Mouse (Mus musculus) limb, embryonic 14.5 days (tissue): Measurements from ENCODE around the gene Runx1. TPM values are rescaled to one million over a fixed set of nuclear protein-coding genes. Genes with fewer than 3 reads are reported as not detected.
A peak's percentile ranks its signal among the peaks of the same experiment; 100 is the strongest.

Experiments used
- ATAC-seq: fragments of 200-750 bp; cut with Nextera tagmentation; 2 replicates; pipeline ENCODE4 v1.8.0; 2017; ENCODE audit warnings: low read depth, moderate number of reproducible peaks, moderate TSS enrichment; ENCODE audit not compliant: low FRiP score
- DNase-seq: peaks from one replicate; pipeline ENCODE4 v3.0.0-alpha.2; 2015; ENCODE audit warnings: low spot score
- H3K27ac ChIP-seq: fragments of 300-500 bp; sonication (generic); replicated peaks from 2 replicates; pipeline ENCODE4 v1.5.1; 2014; ENCODE audit warnings: low read depth, mild to moderate bottlenecking, low read length, moderate library complexity, mixed read lengths
- H3K27me3 ChIP-seq: fragments of 300-500 bp; sonication (generic); 2 replicates; pipeline ENCODE4 v1.6.1; 2014; ENCODE audit warnings: low read length, mixed read lengths; ENCODE audit not compliant: control insufficient read depth, insufficient read depth
- H3K36me3 ChIP-seq: fragments of 300-500 bp; sonication (generic); 2 replicates; pipeline ENCODE4 v1.6.1; 2014; ENCODE audit warnings: mild to moderate bottlenecking, low read length, moderate library complexity, mixed read lengths; ENCODE audit not compliant: control insufficient read depth, insufficient read depth
- H3K4me1 ChIP-seq: fragments of 300-500 bp; sonication (generic); 2 replicates; pipeline ENCODE4 v1.6.1; 2014; ENCODE audit warnings: antibody characterized with exemption, low read length, mixed read lengths; ENCODE audit not compliant: control insufficient read depth, insufficient read depth
- H3K4me2 ChIP-seq: fragments of 300-500 bp; sonication (generic); replicated peaks from 2 replicates; pipeline ENCODE4 v1.6.1; 2014; ENCODE audit warnings: low read depth, mild to moderate bottlenecking, low read length, moderate library complexity; ENCODE audit not compliant: severe bottlenecking
- H3K4me3 ChIP-seq: fragments of 300-500 bp; sonication (generic); replicated peaks from 2 replicates; pipeline ENCODE4 v1.5.1; 2014; ENCODE audit warnings: low read length
- H3K9ac ChIP-seq: fragments of 300-500 bp; sonication (generic); 2 replicates; pipeline ENCODE4 v1.6.1; 2014; ENCODE audit warnings: mild to moderate bottlenecking, low read depth, low read length, moderate library complexity; ENCODE audit not compliant: severe bottlenecking
- H3K9me3 ChIP-seq: fragments of 300-500 bp; sonication (generic); 2 replicates; pipeline ENCODE4 v1.6.1; 2016; ENCODE audit warnings: low read length; ENCODE audit not compliant: control insufficient read depth
- POLR2A ChIP-seq: fragments of 200-500 bp; IDR thresholded peaks from 2 replicates; pipeline ENCODE4 v1.8.0; 2012; ENCODE audit warnings: inconsistent platforms, mild to moderate bottlenecking, moderate library complexity, borderline replicate concordance; ENCODE audit not compliant: insufficient read depth, insufficient read length; ENCODE audit errors: extremely low read depth
- WGBS: fragments of 180-500 bp; shearing (Covaris S2); extraction: QIAGEN DNeasy Blood & Tissue Kit; methylation state at CpG from one replicate; pipeline ENCODE4 v1.1.7; 2014; 5-methylcytosine and 5-hydroxymethylcytosine counted together
- polyA plus RNA-seq, 2 experiments: library from polyadenylated mRNA; depleted of rRNA in 1 of 2; stranded (reverse) in 1 of 2; unstranded in 1 of 2; fragments of >200 nt; fragmentation: Nextera tagmentation in 1 of 2; extraction: Ambion mirVana in 1 of 2; gene quantifications; 2 replicates each; pipeline versions ENCODE4 v1.2.1 to v1.2.3; 2012 to 2014

Runx1 gene
- polyA plus RNA-seq, 2 experiments = 5.2 to 5.5 TPM

GRCm38 (mm10) chr16:92707146-92707545 lies 118.8 kb downstream of the Runx1 start:
- TF ChIP-seq POLR2A = no peak
- 80% methylated on average over 2 of the region's 2 CpGs for WGBS
- H3K9ac ChIP-seq = no peak overlapping the region

GRCm38 (mm10) chr16:92705564-92706458 lies 120.1 kb downstream of the Runx1 start:
- 43% methylated on average over 7 of the region's 7 CpGs for WGBS
- H3K4me1 ChIP-seq = peaks cover 27% of the 10 kb centered on the region
- no peak overlapping the region for H3K4me3 ChIP-seq
- peak; percentile 43 for DNase-seq
- no peak overlapping the region for H3K9ac ChIP-seq
- H3K36me3 ChIP-seq = no peaks in the 10 kb centered on the region
- no peak overlapping the region for H3K27ac ChIP-seq
- peaks cover 9% of the 10 kb centered on the region for H3K27me3 ChIP-seq
- no peak for TF ChIP-seq POLR2A
- no peak overlapping the region for H3K4me2 ChIP-seq
- no peaks in the 10 kb centered on the region for H3K9me3 ChIP-seq
- ATAC-seq = no peak

More at GRCm38 (mm10) chr16:92707146-92707545, 118.8 kb downstream of the Runx1 start:
- DNase-seq (no peak), ATAC-seq (no peak)
- Histone ChIP-seq H3K4me3 (no peak overlapping the region), H3K4me1 (peaks cover 27% of the 10 kb centered on the region), H3K27me3 (peaks cover under 1% of the 10 kb centered on the region; the same call in 1 of the 2 replicates), H3K4me2 (no peak overlapping the region), H3K9me3 (no peaks in the 10 kb centered on the region), H3K36me3 (no peaks in the 10 kb centered on the region), H3K27ac (no peak overlapping the region)

GRCm38 (mm10) chr16:92703850-92704249 lies 122.1 kb downstream of the Runx1 start:
- DNase-seq (no peak), ATAC-seq (no peak)
- Histone ChIP-seq H3K9ac (no peak overlapping the region), H3K27ac (no peak overlapping the region), H3K4me3 (no peak overlapping the region), H3K27me3 (peaks cover 25% of the 10 kb centered on the region), H3K4me1 (peaks cover 30% of the 10 kb centered on the region), H3K36me3 (no peaks in the 10 kb centered on the region), H3K4me2 (no peak overlapping the region), H3K9me3 (no peaks in the 10 kb centered on the region)
- no peak for TF ChIP-seq POLR2A
- WGBS = 93% methylated on average over 2 of the region's 2 CpGs

GRCm38 (mm10) chr16:92699531-92700397 lies 126.2 kb downstream of the Runx1 start:
- H3K9me3 ChIP-seq = no peaks in the 10 kb centered on the region
- TF ChIP-seq POLR2A = no peak
- no peak overlapping the region for H3K9ac ChIP-seq
- WGBS = 3% methylated on average over 27 of the region's 27 CpGs
- H3K4me2 ChIP-seq = peak overlapping the region; percentile 100
- ATAC-seq (no peak), DNase-seq (peak; percentile 21)
- peaks cover 38% of the 10 kb centered on the region for H3K27me3 ChIP-seq
- H3K4me1 ChIP-seq = peaks cover 41% of the 10 kb centered on the region
- no peak overlapping the region for H3K27ac ChIP-seq
- no peaks in the 10 kb centered on the region for H3K36me3 ChIP-seq
- H3K4me3 ChIP-seq = peak overlapping the region; percentile 18

DNA sequence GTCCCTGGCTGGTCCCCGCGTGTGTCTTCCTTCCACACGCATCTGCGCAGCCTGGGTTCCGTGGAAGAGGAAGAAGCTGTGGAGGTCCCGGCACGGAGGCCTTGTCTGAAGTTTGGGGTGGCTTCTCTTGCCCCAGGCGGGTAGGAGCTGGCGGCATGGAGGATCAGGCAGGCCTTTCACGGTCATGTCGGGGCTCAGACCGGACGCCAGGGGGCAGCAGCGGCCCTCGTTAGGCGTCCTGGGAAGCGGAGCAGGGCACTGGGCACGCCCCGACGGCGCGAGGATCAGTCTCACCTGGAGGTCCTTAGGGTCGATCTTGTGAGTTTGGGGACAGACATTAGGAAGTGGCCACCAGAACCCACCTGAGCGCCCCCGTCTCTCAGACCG lies 127.3 kb downstream of the Runx1 start:
- no peak for TF ChIP-seq POLR2A
- peak overlapping the region; percentile 56 for H3K4me3 ChIP-seq
- WGBS = 1% methylated on average over 24 of the region's 26 CpGs
- H3K9ac ChIP-seq = peak overlapping the region; percentile 62
- peak; percentile 90 for DNase-seq
- ATAC-seq = peak; percentile 79
- peaks cover 41% of the 10 kb centered on the region for H3K4me1 ChIP-seq
- no peaks in the 10 kb centered on the region for H3K36me3 ChIP-seq
- H3K27ac ChIP-seq = peak overlapping the region; percentile 50
- H3K9me3 ChIP-seq = no peaks in the 10 kb centered on the region
- peak overlapping the region; percentile 100 for H3K4me2 ChIP-seq
- H3K27me3 ChIP-seq = peaks cover 39% of the 10 kb centered on the region
